Mouse (Mus musculus) megakaryocyte progenitor cell, adult 5-6 weeks (primary cell): ENCODE measurements at regions not wholly inside any gene's neighbourhood (a gene's known extent, or its start where the extent isn't known, plus 50 kb on each side); places are given as distances from the start of the nearest gene placed in this dataset.

Experiments used
- ATAC-seq: replicated peaks from 2 replicates; pipeline ENCODE4 v1.8.0; 2016; ENCODE audit warnings: mild to moderate bottlenecking, moderate TSS enrichment, inconsistent platforms; ENCODE audit not compliant: poor library complexity

GRCm38 (mm10) chr13:60299076-60299475, 121.9 kb upstream of the Gas1 start:
- no peak for ATAC-seq

- no peak for ATAC-seq
Measured at GRCm38 (mm10) chr13:60303561-60303960, 126.4 kb upstream of the Gas1 start.

- ATAC-seq: no peak
Measured at GRCm38 (mm10) chr13:60305028-60305810, 128.1 kb upstream of the Gas1 start.

GRCm38 (mm10) chr13:60308062-60308801, 131.1 kb upstream of the Gas1 start:
- ATAC-seq: no peak

GRCm38 (mm10) chr13:60309482-60309881, 132.3 kb upstream of the Gas1 start:
- ATAC-seq: no peak

- ATAC-seq: no peak
Measured at GRCm38 (mm10) chr13:60309926-60310325, 132.8 kb upstream of the Gas1 start.

GRCm38 (mm10) chr13:60312397-60313085, 135.4 kb upstream of the Gas1 start:
- no peak for ATAC-seq

GRCm38 (mm10) chr13:60318436-60319020, 141.4 kb upstream of the Gas1 start:
- ATAC-seq: no peak

GRCm38 (mm10) chr13:60319268-60319667, 142.1 kb upstream of the Gas1 start:
- ATAC-seq: no peak

- no peak for ATAC-seq
Measured at GRCm38 (mm10) chr13:60319861-60320602, 142.9 kb upstream of the Gas1 start.

- no peak for ATAC-seq
Measured at GRCm38 (mm10) chr13:60322579-60322978, 145.4 kb upstream of the Gas1 start.

- ATAC-seq: no peak
Measured at GRCm38 (mm10) chr13:60330475-60331258, 153.5 kb upstream of the Gas1 start.

- ATAC-seq: no peak
Measured at GRCm38 (mm10) chr13:60336196-60336595, 159.0 kb upstream of the Gas1 start.

- no peak for ATAC-seq
Measured at GRCm38 (mm10) chr13:60337383-60337782, 160.2 kb upstream of the Gas1 start.

GRCm38 (mm10) chr13:60338107-60338506, 160.9 kb upstream of the Gas1 start:
- ATAC-seq: no peak

GRCm38 (mm10) chr13:60340068-60340467, 162.9 kb upstream of the Gas1 start:
- ATAC-seq: no peak

GRCm38 (mm10) chr13:60347881-60348280, 170.7 kb upstream of the Gas1 start:
- ATAC-seq: no peak

GRCm38 (mm10) chr13:60348438-60348837, 171.3 kb upstream of the Gas1 start:
- ATAC-seq: no peak

- no peak for ATAC-seq
Measured at GRCm38 (mm10) chr13:60355707-60356490, 178.7 kb upstream of the Gas1 start.
